Mouse (Mus musculus): ENCODE measurements around the gene Gpalpp1.

The Gpalpp1 gene

DNA sequence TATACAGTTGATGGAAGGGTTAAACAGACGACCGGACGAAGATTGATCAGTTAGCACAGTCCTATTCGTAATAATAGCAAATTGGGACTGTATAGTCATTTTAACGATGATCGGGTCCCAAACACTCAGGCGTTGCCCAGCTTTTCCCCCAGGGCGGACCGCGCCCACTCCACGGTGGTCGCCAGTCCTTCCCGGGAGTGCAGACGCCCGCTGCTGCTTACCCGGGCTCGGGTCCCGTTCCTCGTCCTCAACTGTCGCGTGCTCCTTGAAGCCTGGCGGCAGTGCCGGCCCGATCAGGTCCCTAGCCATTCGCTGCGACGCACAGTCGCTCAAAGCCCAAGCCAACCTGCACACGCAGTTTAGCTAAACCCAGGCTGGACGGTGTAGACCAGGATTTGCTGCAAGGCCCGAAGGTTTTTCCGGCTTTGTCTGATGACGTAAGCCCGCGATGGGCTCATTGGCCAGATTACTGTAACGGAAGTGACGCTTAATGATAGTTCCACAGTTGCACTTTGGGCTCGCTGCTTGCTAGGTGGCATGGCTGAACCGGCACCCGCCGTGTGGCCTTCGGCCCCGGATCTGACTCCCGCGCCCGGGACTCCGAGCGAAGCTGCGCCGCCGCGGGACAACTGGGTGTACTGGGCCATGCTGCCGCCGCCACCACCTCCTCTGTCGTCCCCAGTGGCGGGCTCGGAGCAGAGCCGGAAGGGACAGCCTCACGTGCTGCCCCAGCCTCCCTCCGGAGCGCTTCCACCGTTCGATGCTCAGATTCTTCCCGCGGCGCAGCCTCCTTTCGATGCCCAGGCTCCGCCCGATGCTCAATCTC is at the start of gene Gpalpp1, which contains the start of gene Nufip1:
TSS of gene Gpalpp1 (minus strand) at position 365 of the 826 bp plus-strand sequence.
TSS of gene Nufip1 (plus strand) at position 496 of the 826 bp plus-strand sequence.
- peak; percentile 79 for DNase-seq

DNA sequence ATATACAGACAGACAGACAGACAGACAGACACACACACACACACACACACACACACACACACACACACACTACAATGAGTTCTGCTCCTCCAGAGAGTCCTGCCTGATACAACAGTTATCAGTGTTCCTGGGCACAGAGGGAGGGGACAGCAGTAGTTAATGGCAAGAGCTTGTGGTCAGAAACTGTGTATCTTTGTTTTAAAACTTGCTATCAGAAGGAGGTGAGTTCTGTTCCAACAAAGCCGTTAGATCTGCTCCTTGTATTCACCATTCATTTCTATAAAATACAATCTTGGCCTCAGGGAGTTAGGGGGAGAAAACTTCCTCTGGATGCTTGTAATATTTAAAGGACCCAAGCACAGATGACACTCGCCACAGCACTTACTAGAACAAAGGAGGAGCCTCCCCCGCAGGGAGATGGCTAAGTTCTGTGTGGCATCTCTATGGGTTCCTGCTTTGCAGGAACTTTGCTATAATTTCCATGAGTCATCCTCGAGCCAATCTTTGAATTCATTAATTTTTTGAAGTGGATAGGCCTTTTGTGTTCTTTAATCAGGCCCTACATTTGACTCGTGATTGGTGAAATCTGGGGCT is 47.7 kb upstream of the Gpalpp1 start:
- DNase-seq, result no peak

DNA sequence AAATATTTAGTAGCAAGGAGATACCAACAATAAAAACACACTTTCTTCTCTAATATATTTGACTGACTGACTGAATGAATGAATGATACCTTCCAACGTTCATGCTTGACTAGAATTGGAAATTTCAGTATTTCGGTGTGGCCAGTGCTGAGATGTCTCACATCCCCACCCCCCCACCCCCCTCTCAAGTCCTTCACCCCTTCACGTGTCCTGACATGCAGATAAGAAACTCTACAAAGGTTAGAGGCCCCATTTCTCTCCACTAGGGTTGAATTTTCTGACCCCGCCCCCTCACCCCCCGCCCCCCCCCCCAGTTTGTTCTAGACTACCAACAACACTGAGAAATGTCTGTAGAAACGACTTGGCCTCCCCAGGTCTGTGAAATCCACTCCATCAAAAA is 43.3 kb upstream of the Gpalpp1 start:
- DNase-seq, result no peak

DNA sequence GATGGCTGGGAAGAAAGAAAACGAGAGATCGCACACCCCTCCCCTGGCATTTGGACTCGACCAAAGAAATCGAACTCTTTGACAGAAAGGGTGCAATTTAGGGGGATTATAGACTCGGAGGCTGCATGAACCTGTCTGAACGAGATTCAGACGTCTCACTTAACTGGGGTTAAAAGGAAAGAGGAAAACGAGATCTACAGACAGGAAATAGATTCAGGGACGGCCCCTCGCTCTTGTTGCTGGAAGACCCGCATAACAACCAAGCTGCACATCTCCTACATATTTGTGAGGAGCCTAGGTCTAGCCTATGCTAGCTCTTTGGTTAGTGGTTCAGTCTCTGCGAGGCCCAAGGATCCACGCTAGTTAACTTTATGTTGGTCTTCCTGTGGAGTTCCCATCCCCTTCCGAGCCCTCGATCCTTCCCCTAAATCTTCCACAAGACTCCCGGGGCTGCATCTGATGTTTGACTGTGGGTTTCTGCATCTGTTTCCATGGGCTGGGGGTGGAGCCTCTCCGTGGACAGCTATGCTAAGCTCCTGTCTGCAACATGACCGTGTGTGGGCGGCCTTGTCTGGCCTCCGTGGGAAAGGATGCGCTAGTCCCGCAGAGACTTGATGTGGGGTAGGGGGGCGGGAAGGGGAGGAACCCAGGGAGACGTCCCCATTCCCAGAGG is 42.6 kb upstream of the Gpalpp1 start:
- peak; percentile 19 for DNase-seq

GRCm38 (mm10) chr14:76152162-76153002 is 41.8 kb upstream of the Gpalpp1 start:
- DNase-seq, result peak; percentile 96

GRCm38 (mm10) chr14:76151820-76152161 is 41.2 kb upstream of the Gpalpp1 start:
- no peak for DNase-seq

DNA sequence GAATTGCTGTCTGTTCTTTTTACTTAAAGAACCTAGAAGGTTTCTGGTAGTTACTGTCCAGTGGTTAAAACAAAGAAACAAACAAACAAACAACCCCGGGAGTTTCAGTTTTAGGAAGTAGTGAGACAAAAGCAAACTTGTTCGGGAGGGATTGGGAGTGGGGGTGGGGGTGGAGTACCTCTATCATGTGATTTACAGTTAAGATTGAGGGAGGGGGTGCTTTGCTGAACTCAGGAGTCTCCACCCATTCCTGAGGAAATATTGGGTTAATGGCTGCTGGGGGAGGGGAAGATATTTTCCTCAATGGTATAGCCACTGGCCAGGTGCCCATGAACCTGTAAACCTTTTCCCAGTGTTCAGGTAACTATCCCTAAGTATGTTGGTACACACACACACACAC is 40.5 kb upstream of the Gpalpp1 start:
- no peak for DNase-seq

- no peak for DNase-seq
These were observed 39.9 kb upstream of the Gpalpp1 start for GRCm38 (mm10) chr14:76150499-76150898.

- peak; percentile 44 for DNase-seq
These were observed 39.1 kb upstream of the Gpalpp1 start for GRCm38 (mm10) chr14:76149531-76150179.

GRCm38 (mm10) chr14:76148294-76148693 is 37.7 kb upstream of the Gpalpp1 start:
- no peak for DNase-seq

GRCm38 (mm10) chr14:76147061-76147460 is 36.5 kb upstream of the Gpalpp1 start:
- no peak for DNase-seq

DNA sequence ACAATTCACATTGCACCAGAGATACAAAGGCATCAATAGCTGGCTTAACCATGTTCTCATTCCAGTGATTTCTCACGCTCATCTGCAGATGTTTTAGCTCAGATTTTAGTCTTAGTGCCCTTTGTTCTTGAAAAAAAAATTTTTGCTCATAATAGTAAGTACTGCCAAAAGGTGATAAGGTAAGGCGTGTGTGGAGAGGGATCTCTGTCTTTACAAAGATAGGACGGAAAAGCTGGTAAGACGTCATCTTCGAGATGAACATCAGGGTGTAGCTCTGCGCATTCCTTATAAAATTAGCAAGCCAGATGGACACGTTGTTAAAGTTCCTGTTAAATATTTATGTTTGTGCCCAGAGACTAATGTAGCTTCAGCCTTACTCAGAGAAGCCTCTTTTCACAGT is 35.3 kb upstream of the Gpalpp1 start:
- DNase-seq, result no peak

DNA sequence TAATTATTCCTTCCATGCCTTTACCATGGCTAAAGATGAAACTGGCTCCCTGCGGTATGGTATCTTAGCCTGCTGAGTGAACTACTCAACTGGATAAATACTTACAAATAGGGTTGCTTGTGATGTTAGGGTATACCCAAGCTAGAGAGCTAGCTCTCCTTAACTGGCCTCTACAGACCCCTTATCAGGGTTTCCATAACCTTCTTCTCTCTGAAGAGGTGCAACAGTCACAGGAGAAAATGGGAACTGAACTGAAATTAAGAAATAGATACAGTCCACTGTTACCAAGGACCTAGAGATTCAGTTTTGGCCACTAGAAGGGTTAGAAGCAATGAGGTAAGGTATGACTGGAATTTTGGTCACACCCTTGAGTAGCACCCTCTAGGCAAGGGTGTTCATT is 34.7 kb upstream of the Gpalpp1 start:
- DNase-seq, result no peak

GRCm38 (mm10) chr14:76134975-76135374 is 24.4 kb upstream of the Gpalpp1 start:
- no peak for DNase-seq

DNA sequence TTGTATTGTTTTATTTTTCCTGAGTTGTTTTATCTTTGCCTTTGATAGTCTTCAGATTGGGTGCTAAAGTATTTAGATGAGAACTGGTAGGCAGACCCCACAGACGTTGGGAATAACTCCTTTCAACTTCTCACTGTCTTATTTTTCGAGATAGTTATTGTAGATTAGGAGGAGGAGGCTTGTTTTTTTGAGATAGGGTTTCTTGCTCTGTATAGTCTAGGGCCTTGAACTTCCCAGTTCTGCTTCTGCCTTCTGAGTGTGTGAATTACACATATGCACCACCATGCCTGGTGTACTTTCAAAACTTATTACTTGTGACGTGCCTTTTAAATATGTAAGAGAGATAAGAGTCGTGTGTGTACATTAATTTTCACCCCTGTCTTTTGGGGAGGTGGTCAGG is 17.6 kb upstream of the Gpalpp1 start:
- DNase-seq, result no peak

GRCm38 (mm10) chr14:76127311-76127710 is 16.8 kb upstream of the Gpalpp1 start:
- DNase-seq, result no peak

DNA sequence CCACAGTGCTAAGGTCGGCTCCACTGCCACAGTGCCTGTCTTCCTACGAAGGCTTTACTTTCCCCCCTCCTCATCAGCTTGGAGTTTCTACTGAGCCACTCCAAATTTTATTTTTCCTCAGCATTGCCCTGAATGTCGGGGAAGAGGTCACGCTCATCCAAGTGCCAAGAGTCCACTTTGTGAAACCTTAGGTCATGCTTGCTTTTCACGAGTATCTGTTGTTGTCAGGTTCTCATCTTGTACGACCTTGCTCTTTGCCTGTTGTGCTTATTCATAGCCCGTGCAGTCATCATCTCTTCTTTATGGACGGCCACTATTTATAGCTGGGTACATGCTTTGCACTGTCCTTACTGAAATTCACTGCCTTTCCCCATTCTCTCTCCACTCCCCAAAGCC is 12.1 kb upstream of the Gpalpp1 start:
- no peak for DNase-seq

- peak; percentile 47 for DNase-seq
These were observed 11.5 kb upstream of the Gpalpp1 start for GRCm38 (mm10) chr14:76121901-76122662.

GRCm38 (mm10) chr14:76120472-76120871 is 9.9 kb upstream of the Gpalpp1 start:
- DNase-seq, result no peak

- DNase-seq, result no peak
These were observed 8.4 kb upstream of the Gpalpp1 start for GRCm38 (mm10) chr14:76118963-76119362.

DNA sequence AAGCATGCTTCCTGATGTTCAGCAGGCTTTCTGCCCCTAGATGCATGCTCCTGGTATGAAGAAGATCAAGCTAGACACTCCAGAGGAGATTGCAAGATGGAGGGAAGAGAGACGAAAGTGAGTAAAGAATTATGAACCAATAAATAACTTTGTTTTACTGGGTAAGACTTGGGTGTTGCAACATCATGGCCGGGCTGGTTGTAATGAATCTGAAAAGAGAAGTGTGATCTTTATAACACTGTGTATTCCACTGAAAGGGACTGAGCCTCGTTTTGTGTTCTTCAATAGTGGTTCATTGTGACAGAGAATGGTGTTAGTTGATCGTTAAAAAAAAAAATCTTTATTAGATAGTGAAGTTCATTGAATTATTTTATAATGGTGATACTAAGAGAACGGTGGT is 5.2 kb upstream of the Gpalpp1 start:
- no peak for DNase-seq

GRCm38 (mm10) chr14:76099543-76099942 is 11.0 kb downstream of the Gpalpp1 start:
- no peak for DNase-seq
